Mouse (Mus musculus): ENCODE data around the gene Ncoa7.
A peak's percentile ranks its signal among the peaks of the same experiment; 100 is the strongest.

Gene Ncoa7

DNA sequence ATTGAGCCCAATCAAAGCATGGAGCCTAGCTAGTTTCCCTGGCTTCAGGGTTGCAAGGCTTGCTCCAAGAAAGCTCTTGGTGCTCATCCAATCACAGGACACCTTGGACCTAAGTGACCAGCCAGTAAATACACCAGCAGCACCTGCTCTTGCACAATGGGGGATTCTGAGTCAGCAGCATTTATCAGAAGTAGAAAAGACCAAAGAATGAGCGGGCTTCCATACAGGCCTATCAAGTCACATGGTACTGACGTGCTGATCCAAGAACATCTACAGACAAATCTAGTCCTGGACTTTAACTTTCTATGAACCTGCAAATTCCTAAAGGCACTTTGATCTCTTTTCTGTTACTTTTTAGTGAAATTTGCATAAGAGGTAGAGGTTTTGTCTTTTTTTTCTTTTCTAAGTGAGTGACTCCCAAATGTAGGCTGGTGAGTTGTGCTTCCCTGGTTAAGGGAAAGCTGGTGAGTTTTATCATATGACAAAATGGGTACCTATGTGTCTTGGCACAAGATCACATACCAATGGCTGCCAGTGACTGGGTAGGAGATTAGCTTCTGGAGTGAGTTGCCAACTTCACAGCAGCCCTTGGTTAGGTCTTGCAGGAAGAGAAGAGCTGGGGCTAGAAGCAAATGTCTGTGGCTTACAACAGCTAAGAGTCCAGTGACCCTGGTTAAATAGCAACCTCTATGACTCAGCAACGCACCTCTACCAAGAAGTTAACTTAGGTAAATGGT lies 57.7 kb downstream of the Ncoa7 start:
- no peak for DNase-seq (ENCODE audit: low read depth, low spot score)

DNA sequence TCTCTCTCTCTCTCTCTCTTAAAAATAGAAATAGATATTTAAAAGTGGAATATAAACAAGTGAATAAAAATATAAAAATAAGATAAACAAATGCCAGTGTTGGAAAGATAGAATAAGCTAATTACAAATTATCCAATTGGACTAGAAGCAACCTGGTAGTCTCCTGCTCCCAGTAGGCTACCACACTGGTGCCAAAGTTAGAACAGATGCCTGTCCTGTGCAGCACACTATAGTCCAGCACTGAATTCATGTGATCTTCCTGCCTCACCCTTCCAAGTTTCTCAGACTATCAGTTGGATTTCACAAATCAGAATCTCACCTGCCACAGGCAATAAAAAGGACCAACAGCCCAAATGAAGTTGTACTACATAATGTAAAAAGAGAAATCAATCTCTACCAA lies 59.9 kb downstream of the Ncoa7 start:
- no peak for DNase-seq (ENCODE audit: low read depth, low spot score)

DNA sequence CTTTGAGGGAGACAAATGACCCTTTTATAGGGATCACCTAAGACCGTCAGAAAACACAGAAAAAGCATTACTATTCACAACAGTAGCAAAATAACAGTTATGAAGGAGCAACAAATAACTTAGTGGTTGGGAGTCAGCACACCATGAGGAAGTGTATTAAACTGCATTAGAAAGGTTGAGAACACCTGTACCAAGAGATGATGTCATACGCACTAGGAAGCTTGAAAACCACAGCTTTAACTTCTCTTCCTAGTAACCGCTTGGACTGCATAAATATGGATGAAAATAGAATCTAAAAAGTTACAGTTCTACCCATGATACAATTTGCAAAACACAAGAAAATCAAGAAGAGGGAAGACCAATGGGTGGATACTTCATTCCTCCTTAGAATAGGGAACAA lies 64.7 kb downstream of the Ncoa7 start:
- no peak for DNase-seq (ENCODE audit: low read depth, low spot score)

DNA sequence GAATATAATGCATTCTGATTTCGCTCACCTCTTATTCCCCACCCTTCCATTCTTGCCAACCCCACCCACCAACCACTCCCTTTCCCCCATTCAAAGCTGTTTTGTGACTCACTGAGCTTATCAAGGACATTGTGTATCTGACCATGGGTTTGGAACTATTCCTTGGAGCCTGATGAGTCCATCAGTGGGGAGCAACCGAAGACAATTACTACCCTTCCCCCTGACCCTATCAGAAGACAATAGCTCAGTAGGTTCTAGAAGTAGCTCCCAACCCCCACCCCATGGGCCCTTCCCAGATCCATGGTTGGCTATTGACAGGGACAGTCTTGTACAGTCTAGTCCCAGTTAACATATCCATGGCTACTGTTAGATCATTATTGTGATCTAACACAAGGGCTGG lies 65.8 kb downstream of the Ncoa7 start:
- no peak for DNase-seq (ENCODE audit: low read depth, low spot score)

DNA sequence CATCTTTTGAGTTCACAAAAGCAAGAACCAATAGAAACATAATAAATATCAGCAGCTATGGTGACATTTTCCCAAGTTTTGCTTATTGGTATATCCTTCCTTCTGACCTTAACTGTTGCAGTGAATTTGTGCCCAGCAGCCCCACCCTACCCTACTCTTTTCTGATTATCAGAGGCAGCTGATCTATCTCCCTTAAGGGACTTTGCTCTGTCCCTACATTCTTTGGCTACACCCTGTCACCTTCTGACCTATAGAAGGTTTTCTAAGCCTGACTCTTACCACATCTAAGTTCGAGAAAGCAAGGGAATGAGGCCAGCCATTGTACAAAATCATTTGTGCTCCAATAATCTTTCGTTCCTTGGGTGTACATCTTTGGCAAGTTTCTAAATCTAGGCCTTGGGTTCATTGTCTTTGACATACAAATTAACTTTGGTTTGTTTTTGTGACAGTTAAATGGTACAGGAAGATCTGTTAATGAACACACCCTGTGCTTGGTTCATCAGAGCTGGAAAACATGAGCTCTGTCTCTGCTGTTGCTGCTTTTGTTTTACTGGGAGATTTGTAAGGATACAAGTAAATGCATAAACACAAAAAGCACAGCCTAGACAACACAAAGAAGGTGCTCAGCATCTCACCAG lies 69.9 kb downstream of the Ncoa7 start:
- no peak for DNase-seq (ENCODE audit: low read depth, low spot score)

DNA sequence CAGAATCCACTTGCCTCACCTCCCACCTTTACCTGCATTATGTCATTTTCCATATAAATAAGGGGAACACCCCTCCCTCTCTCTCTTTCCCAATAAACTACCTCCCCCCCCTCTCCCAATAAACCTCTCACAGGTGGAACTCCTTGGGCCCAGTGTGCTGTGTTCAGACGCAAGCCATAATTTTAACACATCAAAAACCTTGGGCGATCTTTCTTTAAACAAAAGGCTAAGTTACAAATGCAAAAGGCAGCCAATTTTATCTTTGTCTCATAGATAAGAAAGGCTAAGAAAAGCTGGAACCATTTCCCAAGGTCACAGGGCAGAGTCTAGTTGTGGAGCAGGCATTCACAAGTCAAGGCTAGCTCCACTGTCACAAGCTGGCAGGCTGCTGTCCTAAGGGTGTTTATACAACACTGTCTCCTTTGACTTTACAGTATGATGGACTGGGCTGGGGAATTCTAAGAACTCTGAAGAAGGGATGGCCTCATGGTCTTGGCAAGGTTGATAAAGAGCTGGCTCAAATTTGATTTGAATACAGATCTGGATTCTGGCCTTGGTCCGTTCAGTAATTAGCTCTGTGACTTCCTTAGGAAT lies 71.7 kb downstream of the Ncoa7 start:
- DNase-seq (ENCODE audit: low read depth, low spot score), result no peak

DNA sequence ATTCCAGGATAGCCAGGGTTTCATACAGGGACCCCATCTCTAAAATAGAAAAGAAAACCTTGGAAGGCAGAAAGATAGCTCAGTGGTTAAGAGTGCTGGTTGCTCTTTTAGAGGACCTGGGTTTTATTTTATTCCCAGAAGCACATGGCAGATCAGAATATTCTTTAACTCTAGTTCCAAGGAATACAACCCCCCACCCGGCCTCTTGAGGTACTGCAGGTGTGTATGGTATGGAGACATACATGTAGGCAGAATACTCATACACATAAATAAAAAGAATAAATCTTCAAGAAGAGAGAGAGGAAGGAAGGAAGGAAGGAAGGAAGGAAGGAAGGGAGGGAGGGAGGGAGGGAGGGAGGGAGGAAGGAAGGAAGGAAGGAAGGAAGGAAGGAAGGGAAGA lies 72.3 kb downstream of the Ncoa7 start:
- no peak for DNase-seq (ENCODE audit: low read depth, low spot score)

DNA sequence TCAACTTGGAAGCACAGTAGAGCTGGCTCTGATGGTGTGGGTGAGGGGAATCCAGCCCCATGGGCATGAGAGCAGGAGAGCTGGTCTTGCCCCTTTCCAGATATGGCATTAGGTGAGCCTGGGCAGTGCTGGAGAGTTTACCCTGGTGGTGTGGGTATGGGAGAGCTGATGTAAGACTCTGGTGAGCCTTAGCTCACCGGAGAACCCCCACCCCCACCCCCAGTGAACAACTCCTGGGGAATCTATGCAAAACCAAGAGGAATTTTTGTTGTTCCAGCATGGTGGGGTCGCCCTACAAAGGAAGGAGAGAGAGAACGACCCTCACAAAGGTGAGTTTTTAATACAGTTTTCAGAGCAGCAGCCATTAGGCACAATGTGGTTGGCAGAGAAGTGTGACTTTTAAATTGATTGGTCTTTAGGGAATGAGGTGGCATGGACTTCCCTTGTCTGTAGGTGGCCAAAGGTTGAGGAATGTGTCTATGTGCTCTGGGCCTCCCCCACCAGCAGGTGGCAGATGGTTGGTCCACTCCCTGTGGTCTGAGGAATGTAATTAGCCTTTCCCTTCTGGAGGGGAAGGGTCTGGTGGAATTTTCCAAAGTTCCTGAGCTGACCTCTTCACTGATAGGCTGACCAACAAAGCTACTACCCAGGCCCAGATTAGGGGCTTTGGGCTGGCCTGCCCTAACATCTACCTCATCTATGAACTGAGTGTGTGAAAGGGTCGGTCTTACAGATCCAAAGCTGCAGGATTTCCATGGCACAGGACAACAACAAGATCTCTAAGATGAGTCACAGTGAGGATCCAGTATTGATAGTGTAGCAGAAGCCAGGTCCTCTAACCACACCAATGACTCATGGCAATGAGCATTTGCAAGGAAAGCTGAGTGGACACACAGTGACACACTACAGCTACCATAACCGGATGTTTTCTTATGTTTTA lies 73.7 kb downstream of the Ncoa7 start:
- DNase-seq (ENCODE audit: low read depth, low spot score), result peak; percentile 8

DNA sequence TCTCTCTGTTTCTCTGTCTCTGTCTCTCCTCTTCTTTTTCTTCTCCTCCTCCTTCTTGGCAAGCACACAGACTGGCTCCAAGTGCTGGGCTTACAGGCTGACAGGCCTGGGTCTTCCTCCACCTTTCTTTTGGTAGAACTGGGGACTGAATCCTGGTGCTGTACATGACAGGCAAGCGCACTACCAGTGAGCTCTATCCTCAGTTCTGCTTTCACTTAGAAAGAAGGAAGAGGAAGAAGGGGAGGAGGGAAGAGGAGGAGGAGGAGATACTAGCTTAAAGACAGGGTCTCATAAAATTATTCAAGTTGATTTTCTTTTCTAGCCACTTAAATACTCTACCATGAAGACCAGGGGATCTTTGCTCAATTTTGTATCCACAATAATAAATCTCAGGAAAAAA lies 80.1 kb downstream of the Ncoa7 start:
- DNase-seq (ENCODE audit: low read depth, low spot score), result no peak

DNA sequence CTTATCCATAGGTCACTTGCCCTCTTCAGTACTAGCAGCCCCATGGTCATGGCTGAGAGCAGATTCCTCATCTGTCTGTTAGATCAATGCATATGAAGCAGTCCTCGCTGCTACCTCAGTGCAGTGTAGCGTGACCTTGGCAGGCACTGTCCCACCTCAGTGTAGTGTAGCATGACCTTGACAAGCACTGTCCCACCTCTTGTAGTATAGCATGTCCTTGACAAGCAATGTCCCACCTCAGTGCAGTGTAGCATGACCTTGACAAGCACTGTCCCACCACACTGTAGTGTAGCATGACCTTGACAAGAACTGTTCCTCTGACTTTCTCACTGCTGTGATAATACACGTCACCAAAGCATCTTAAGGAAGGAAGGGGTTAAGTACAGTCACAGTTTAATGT lies 82.6 kb downstream of the Ncoa7 start:
- no peak for DNase-seq (ENCODE audit: low read depth, low spot score)

DNA sequence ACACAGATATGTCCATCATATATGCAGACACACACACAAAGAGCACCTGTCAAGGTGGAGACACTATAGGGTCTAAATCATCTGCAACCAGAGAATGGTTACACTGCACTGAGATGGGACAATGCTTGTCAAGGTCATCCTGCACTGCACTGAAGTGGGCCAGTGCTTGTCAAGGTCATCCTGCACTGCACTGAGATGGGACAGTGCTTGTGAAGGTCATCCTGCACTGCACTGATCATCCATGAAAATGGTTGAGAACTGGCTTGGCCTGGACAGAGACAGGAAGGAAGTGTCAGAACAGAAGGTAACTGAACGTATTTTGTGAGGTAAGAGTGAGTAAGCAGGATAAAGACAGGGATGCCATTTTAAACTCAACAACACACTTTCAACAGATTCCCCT lies 83.2 kb downstream of the Ncoa7 start:
- no peak for DNase-seq (ENCODE audit: low read depth, low spot score)

DNA sequence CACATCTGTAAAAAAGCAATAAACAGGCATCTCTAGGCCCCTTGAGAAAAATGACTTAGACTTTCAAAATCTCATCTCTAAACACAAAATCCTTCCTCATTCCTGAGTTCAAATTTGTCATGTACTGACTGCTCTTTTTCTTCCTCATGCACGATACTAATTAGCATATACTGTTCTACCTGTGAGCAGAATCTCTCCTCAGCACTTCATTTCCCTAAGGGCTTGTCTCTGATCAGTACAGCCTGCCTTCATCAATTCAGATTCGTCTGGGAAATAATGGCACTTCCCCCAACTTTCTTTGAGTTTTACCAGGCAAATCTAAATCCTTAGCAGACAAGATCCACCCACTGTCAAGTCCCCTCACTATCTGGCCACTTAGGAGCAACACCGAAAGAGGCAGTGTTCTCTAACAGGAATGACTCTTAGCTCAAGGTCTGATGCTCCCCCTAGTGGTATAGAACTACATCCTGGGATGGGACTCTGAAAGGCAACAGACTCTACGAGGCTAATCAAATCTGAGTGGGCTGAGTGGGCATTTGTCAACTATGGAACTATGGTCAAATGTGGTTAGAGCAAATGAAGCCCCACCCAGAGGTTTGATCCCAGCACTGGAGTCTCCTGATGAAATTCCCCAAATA lies 84.3 kb downstream of the Ncoa7 start:
- DNase-seq (ENCODE audit: low read depth, low spot score), result peak; percentile 54

DNA sequence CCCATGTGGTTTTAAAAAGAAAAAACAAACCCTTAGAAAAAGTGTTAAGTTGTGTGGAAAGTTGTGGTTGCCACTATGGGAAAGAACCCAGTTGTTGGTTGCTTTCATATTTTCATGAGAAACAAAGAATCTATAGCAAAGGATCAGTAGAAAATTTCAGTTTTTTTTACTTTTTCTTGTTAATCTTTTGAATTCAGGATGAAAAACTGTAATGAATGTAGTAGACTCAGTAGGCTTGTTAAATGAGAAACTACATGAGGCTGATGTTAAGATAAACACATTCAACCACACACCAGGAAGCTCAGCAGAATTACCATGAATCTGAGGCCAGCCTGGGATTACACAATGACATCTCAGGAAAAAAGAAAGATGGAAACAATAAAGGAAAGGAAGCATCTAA lies 87.0 kb downstream of the Ncoa7 start:
- DNase-seq (ENCODE audit: low read depth, low spot score), result no peak

DNA sequence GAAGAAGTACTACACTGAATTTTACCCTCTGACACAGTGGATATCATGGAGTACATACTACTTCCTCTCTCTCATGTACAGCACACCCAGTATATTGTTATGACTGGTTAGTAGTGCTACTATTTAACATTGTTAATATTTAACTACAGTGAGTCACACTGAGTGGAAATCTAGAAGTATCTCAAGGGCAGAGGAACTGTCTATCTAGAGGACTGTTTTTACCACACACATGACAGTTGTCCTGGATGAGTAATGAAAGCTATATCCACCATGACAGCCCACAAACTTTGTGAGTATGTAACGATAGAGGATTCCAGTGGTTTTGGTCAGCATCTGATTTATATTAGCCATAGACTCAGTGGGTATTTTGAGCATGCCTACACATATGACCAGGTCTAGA lies 90.6 kb downstream of the Ncoa7 start:
- no peak for DNase-seq (ENCODE audit: low read depth, low spot score)

DNA sequence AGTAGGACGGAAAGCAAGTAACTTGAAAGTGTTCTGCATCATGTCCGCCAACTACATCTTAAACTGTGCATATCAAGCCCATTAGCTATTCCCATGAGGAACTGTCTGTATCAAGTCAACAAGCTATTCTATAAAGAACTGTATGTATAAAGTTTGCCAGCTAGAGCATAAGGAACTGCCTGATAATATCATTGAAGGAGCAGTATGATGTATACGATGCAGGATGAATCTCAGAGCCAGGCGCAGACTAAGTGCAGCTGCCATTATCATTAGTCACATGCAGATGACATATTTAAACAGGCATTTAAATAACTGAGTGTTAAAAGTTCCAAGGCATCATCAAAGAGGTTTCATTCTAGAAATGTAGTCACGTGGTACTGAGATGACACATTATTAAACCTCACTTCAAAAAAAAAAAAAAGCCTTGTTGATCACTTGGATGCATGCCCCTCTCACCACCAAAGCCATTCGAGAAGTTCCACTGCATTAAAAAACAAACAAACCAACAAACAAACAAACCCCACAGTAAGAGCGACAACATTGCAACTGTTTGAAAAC lies 93.2 kb downstream of the Ncoa7 start:
- no peak for DNase-seq (ENCODE audit: low read depth, low spot score)

DNA sequence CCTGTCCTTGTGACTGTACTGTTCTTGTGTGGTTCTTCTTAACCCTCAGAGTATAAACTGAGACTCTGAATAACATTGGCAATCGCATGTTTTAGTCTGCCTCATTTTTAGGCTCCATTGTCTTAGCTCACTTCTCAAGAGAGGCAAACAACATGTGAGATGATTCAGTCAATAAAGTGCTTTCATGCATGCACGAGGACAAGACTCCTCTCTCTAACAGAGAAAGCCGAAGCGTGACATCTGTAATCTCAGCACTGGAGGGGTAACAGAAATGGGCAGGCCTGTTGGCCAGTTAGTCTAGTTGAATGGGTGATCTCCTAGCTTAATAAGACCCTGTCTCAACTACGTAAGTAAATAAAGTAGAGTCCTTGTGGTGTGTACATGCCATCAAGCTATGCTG lies 95.1 kb downstream of the Ncoa7 start:
- no peak for DNase-seq (ENCODE audit: low read depth, low spot score)

DNA sequence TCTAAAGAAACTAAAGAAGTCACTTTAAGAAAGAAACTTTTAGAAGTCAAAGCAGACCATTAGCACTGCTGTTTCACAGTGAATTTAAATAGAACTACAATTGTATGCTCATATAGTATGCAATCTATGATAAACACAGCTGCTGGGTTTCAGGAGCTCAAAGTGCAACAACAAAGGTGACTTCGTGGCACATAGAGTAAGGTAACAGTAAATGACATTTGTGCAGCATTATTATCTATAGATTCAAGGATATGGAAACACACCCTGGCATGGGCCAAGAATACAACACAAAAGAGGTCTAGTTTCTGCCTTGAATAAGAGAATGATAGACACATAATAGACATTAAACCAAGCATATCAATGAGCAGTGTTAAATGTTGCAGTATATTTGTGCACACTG lies 100.5 kb downstream of the Ncoa7 start:
- no peak for DNase-seq (ENCODE audit: low read depth, low spot score)

DNA sequence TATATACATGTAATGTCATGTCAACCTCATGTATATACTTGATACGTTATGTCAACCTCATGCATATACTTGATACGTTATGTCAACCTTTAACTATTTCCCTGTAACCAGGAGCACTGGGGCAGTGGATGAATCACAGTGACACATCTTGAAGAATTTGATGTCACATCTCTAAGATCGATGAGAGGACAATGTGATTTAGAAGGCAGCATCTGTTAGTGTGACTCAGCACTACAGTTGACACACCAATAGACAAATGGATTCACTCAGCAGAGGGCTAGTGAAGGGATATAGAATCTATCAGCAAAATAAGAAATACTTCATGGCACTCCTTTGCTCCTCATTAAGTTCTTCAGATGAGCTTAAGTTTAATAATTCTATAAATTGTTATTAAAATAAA lies 116.3 kb downstream of the Ncoa7 start:
- DNase-seq (ENCODE audit: low read depth, low spot score), result no peak

DNA sequence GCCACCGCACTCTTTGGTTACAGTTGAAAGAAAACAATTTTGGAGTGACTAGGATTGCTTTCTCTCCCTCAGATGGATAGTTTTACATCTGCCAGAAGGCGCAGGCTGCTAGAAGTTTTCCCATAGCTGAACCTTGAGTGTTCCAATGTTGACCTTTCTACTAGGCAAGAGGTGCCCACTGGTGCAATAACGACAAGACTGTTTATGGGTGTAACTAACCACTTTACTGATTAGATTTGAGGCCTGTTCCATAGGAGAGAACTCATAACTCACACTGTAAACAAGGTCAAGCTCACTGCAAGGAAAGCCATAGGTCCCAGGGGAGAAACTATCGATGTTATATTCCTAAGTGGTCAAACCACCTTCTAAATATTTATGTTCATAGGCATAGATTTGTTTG lies 119.7 kb downstream of the Ncoa7 start:
- DNase-seq (ENCODE audit: low read depth, low spot score), result no peak

DNA sequence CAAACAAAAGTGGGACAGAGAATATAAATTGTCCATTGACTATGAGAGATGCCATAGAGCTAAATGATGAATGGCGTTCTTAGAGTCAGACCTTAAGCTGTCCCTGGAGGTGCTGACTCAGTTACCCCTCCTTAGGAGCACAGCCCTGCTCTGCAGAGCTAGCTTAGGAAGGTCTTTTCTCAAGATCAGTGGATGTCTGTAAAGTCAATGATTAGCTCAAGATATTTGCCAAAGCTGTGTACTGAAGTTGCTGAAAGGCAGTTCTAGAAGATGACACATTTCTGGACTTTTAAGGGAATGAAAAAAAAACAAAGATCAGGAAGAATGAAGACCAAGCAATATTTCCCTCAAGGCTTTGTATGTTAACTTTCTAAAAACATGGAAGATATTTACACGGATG lies 123.4 kb downstream of the Ncoa7 start:
- no peak for DNase-seq (ENCODE audit: low read depth, low spot score)

DNA sequence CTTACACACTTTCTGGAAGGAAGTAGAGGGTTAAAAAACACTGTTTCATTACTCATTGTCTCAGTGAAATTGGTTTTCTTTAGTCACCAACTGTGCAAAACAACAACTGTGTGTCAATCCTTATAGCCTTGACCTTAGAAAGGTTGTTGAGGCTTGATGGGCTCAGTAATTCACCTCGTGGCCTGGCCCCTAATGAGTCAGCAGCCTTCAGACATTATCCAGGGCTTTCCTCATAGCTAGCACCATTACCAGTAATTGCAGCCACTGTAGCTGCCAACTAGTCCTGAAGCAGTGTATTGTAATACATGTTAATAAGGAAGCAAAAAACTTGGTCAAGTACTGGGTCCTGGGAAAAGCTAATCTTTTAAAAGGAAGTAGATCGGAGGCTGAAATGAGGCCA lies 125.1 kb downstream of the Ncoa7 start:
- DNase-seq (ENCODE audit: low read depth, low spot score), result no peak
